Mouse (Mus musculus) ovary, postnatal 14 days (tissue): ENCODE data around the gene Olfr1013.

Experiments used
- DNase-seq: peaks from one replicate; pipeline ENCODE4 v3.0.0; 2022; ENCODE audit warnings: low spot score

The Olfr1013 gene

DNA sequence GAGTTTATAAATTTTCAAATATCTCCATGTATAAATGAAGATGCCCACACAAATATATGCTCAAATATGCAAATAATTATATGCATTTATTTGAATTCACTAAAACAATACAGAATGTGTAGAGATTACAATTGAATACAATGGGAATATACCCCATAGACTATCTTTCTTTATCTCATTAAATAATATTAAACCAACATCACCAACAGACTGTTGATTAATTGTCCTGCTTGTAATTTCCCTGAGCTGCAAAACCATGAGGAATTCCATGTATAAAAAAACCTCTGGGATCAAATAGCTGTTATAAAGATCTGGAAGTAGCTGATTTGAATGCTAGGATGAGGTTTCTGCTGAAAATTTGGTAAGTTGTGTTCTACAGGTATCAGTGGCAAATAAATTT is at the start of gene Olfr1013:
TSS of gene Olfr1013 (plus strand) at position 301 of the 400 bp plus-strand sequence.
- DNase-seq: no peak

- DNase-seq: peak; percentile 20
These were observed 41.1 kb upstream of the Olfr1013 start for GRCm38 (mm10) chr2:85725793-85726192.

DNA sequence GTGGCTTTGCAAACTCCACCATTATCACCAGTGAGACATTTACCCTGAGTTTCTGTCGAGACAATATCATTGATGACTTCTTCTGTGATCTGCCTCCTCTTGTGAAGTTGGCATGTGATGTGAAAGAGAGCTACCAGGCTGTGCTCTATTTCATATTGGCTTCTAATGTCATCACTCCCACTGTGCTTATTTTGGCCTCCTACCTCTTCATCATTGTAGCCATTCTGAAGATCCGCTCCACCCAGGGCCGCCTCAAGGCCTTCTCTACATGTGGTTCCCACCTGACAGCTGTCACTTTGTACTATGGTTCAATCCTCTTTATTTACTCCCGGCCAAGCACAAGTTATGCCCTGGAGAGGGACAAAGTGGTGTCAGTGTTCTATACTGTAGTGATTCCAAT is 13.1 kb upstream of the Olfr1013 start:
- DNase-seq: no peak

DNA sequence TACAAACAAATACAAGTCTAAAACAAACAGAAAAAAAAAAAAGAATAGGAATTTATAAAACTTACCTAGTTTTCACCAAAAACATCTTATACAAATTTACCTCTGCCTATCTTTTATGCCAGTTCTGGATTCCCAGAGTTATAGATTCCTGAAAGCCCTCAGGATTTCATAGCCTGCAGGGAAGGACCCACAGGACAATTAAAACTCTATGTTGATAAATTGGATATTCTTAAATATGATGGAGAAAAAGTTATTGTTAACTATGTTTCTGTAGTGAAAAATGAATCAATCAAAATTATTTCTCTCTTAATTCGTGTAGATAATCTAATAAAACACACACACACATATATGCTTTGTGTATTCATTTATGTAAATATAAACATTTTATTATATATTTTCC is 4.2 kb upstream of the Olfr1013 start, which contains the start of gene Olfr1012:
TSS of gene Olfr1012 (minus strand) at position 101 of the 400 bp plus-strand sequence.
- no peak for DNase-seq

GRCm38 (mm10) chr2:85772413-85772812 is 5.5 kb downstream of the Olfr1013 start, which contains the start of gene Olfr1014:
Gene Olfr1014 (plus strand): TSS chr2:85772713.
- DNase-seq: no peak

GRCm38 (mm10) chr2:85781717-85782116 is 14.8 kb downstream of the Olfr1013 start, which contains the start of gene Olfr1015:
Gene Olfr1015 (plus strand): TSS chr2:85782017.
- DNase-seq: no peak

DNA sequence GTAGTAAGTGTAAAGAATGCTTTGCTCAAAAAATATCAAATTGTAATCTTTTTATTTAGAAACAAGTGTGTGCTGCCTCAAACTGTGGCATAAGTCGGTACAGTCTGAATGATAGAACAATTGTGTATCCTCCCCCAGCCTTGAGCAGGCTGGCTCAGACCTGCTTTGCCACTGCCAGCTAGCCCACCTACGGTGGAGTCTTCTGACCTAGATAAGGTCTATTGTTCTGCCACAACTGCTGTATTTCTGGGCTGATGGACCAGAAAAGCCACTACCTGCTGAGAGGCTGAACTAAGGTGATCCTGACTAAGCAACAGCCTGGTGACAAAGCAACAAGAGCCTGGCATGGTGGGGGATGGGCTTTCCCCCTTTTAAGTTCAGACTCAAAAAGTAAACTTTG is 25.4 kb downstream of the Olfr1013 start:
- no peak for DNase-seq

DNA sequence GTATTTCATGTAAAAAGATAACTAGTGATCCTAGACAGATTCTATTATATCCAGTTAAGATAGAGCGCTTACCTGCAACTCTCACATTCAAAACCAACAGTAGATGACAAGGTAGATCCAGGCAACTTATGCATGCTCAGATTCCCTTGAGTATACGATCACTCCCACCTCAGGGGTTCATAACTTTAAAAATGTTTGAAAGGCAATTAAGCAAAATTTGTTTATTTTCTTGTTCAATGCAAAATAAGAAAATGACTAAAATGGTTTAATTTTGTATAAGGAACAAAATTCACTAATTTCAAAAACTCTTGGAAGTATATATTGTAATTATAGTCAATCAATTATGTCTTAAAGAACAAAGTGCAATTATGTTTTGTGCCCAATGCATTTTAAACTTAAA is 35.5 kb downstream of the Olfr1013 start, which contains the start of gene Olfr1016:
TSS of gene Olfr1016 (minus strand) at position 101 of the 400 bp plus-strand sequence.
- no peak for DNase-seq

GRCm38 (mm10) chr2:85804501-85804900 is 37.6 kb downstream of the Olfr1013 start:
- DNase-seq: no peak

DNA sequence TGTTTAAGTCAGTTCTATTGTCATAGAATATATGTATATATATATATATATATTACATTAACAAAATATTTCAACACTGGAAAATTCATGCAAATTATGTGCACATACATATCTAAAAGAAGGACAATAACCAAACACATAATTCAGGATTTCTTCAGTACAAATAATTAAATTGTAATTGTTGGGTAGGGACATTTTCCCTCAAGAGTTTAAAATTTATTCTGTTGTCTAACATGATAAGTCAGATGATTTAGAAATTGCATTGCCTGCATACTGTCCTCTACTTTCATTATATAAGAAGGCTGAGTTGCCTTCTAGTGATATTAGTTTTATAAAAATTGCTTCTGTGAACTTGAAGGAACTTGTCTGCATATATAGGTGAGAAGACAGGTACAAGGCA is 51.3 kb downstream of the Olfr1013 start, which contains the start of gene Olfr1018:
TSS of gene Olfr1018 (plus strand) at position 301 of the 400 bp plus-strand sequence.
- no peak for DNase-seq
